Mouse (Mus musculus): ENCODE results near the gene Atxn3. TPM values are rescaled to one million over a fixed set of nuclear protein-coding genes. Genes with fewer than 3 reads are reported as not detected.
"Not testable (repeated sequence)": the region's sequence is repeated elsewhere in the genome, so short reads cannot be mapped to it uniquely, and the experiment has no call there.

Gene Atxn3
- total and polyA plus RNA-seq, 2 experiments, result 2.4 to 14.1 TPM

DNA sequence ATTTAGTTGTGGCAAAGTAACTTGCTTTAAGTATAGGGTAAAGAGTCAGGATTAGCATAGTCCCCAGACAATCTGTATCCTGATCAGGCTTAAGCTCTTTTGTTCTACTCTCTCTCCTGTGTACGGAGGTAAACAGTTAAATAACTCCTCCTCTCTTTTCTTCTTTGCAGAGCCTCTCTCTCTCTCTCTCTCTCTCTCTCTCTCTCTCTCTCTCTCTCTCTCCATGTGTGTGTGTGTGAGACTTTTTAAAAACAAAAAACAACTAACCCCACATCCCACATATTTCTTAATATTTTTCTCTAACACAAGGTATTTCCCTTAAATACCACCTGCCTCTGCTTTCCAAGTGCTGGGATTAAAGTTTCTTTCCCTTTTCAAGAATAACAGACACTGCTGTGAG, 16.5 kb upstream of the Atxn3 start:
- Histone ChIP-seq H3K4me3 (ENCODE audit: insufficient read depth, low read depth, low read length) (no peak overlapping the region), H3K27me3 (ENCODE audit: control insufficient read depth, insufficient read depth, low read length) (no peaks in the 10 kb centered on the region), H3K27ac (replicated peaks; ENCODE audit: insufficient read depth, low read depth, low read length) (no peak overlapping the region), H3K9ac (ENCODE audit: low read depth, low read length) (no peak overlapping the region), H3K4me1 (ENCODE audit: control insufficient read depth, insufficient read depth, low read length) (peaks cover 13% of the 10 kb centered on the region), H3K79me2 (ENCODE audit: control insufficient read depth, insufficient read depth, low read length) (peaks cover 25% of the 10 kb centered on the region; the same call in 1 of the 2 replicates), H3K36me3 (ENCODE audit: control insufficient read depth, insufficient read depth, low read length) (peaks cover 3% of the 10 kb centered on the region)
- TF ChIP-seq POLR2A (IDR thresholded peaks at IDR 0.05; ENCODE audit: extremely low read depth, insufficient read depth, low read length), result no peak
- no peak for TF ChIP-seq CTCF (IDR thresholded peaks at IDR 0.05; ENCODE audit: low read depth, low read length)
- 4% methylated on average over 1 of the region's 1 CpGs for WGBS
- no peak for DNase-seq (ENCODE audit: extremely low read depth, low read depth, low spot score)

DNA sequence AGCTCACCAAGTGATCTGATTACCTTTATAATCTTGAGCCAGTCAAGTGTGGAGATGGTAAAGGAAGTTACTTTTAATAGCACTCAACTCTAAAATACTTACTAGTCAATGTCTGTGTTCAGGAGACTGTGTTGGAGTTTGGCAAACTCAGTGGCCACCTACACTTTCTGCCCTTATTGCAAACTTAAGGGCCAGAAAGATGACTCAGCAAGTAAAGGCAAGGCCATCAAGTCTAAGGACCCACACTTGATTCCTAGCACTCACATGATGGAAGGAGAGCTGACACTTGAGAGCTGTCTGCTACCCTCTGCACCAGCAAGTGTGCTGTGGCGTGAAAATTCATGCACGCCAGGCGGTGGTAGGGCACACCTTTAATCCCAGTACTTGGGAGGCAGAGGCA, 14.2 kb upstream of the Atxn3 start:
- 95% methylated on average over 3 of the region's 3 CpGs for WGBS
- Histone ChIP-seq H3K27me3 (ENCODE audit: control insufficient read depth, insufficient read depth, low read length) (no peaks in the 10 kb centered on the region), H3K27ac (replicated peaks; ENCODE audit: insufficient read depth, low read depth, low read length) (no peak overlapping the region), H3K9ac (ENCODE audit: low read depth, low read length) (no peak overlapping the region), H3K4me3 (ENCODE audit: insufficient read depth, low read depth, low read length) (no peak overlapping the region), H3K4me1 (ENCODE audit: control insufficient read depth, insufficient read depth, low read length) (peaks cover 12% of the 10 kb centered on the region), H3K36me3 (ENCODE audit: control insufficient read depth, insufficient read depth, low read length) (peaks cover 18% of the 10 kb centered on the region), H3K79me2 (ENCODE audit: control insufficient read depth, insufficient read depth, low read length) (peaks cover 11% of the 10 kb centered on the region; the same call in 1 of the 2 replicates)
- TF ChIP-seq CTCF (IDR thresholded peaks at IDR 0.05; ENCODE audit: low read depth, low read length), result no peak
- no peak for TF ChIP-seq POLR2A (IDR thresholded peaks at IDR 0.05; ENCODE audit: extremely low read depth, insufficient read depth, low read length)
- DNase-seq (ENCODE audit: extremely low read depth, low read depth, low spot score), result no peak

DNA sequence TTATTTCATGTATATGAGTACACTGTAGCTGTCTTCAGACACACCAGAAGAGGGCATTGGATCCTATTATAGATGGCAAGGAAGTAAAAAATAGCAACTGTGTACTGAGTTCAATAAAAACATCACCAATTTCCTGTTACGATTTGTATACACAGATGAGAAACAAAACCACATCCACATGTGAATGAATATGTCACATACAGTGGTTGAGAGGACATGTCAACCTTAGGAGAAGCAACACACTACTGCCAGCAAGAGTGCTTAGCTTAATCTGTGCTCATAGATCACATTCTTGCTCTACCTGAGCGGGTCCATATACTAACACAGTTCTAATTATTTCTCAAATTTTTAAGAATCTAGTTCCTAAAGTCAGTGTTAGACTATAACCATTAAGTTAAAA, 13.3 kb upstream of the Atxn3 start:
- no peak for TF ChIP-seq CTCF (IDR thresholded peaks at IDR 0.05; ENCODE audit: low read depth, low read length)
- no peak for TF ChIP-seq POLR2A (IDR thresholded peaks at IDR 0.05; ENCODE audit: extremely low read depth, insufficient read depth, low read length)

DNA sequence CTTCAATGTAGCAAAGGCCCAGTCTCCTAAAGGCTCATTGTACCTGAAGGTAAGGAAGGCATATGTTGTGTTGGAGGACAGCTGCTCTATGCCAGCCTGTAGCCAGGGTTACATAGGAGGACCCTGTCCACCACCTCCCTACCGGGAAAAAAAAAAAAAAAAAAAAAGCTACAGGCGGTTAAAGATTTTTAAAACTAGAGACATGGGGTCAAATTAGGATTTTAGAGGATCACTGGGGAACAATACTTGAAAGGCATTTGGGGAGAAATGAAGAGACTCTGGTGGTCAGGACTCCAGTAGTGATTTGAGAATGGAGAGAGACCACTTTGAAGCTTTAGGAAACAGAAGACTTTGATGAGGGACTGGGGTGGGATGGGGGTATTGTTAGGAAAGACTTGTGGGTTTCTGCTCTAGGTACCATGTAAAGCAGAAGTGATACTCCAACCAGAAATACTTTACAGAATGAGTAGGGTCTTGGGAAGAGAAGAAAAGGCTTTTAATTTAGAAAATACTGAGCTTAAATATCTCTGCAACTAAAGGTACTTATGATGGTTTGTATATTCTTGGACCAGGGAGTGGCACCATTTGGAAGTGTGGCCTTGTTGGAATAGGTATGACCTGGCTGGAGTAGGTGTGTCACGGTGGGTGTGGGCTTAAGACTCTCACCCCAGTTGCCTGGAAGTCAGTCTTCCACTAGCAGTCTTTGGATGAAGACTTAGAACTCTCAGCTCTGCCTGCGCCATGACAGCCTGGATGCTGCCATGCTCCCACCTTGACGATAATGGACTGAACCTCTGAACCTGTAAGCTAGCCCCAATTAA, 1.1 kb upstream of the Atxn3 start:
- not testable (repeated sequence) for H3K9ac ChIP-seq (ENCODE audit: low read depth, low read length); H3K27me3 ChIP-seq (ENCODE audit: control insufficient read depth, insufficient read depth, low read length); H3K36me3 ChIP-seq (ENCODE audit: control insufficient read depth, insufficient read depth, low read length); H3K27ac ChIP-seq (replicated peaks; ENCODE audit: insufficient read depth, low read depth, low read length); H3K4me1 ChIP-seq (ENCODE audit: control insufficient read depth, insufficient read depth, low read length); DNase-seq (ENCODE audit: extremely low read depth, low read depth, low spot score); H3K79me2 ChIP-seq (ENCODE audit: control insufficient read depth, insufficient read depth, low read length)
- 93% methylated on average over 5 of the region's 5 CpGs for WGBS
- H3K4me3 ChIP-seq (ENCODE audit: insufficient read depth, low read depth, low read length), result 0 out of 2 replicates have a peak overlapping the region, but pooled peaks have one; percentile 21

More for the DNA sequence above, 13.3 kb upstream of the Atxn3 start:
- 88% methylated on average over 2 of the region's 2 CpGs for WGBS
- Histone ChIP-seq H3K4me3 (ENCODE audit: insufficient read depth, low read depth, low read length) (no peak overlapping the region), H3K36me3 (ENCODE audit: control insufficient read depth, insufficient read depth, low read length) (peaks cover 22% of the 10 kb centered on the region), H3K27me3 (ENCODE audit: control insufficient read depth, insufficient read depth, low read length) (no peaks in the 10 kb centered on the region), H3K4me1 (ENCODE audit: control insufficient read depth, insufficient read depth, low read length) (peaks cover 6% of the 10 kb centered on the region; the same call in 1 of the 2 replicates), H3K27ac (replicated peaks; ENCODE audit: insufficient read depth, low read depth, low read length) (no peak overlapping the region), H3K79me2 (ENCODE audit: control insufficient read depth, insufficient read depth, low read length) (peaks cover 6% of the 10 kb centered on the region; the same call in 1 of the 2 replicates), H3K9ac (ENCODE audit: low read depth, low read length) (no peak overlapping the region)
- no peak for DNase-seq (ENCODE audit: extremely low read depth, low read depth, low spot score)

DNA sequence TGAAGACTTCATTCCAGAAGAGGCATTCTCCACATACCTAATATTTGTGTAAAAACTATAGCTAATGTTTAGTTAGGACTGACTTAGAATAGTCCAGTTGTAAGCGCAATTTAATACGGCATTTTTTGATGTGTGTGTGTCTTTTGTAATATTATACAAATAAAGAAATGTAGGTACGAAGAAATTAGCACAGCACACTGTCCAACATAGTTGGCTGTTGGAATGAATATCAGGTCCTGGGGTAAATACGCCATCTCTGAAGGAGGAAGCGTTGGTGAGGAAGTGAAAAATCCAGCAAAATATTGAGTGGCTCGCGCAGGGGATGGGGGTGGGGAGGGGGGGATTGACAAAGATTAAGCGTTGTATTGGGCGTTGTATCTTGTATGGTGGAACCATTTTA, 510 bp upstream of the Atxn3 start:
- TF ChIP-seq POLR2A (IDR thresholded peaks at IDR 0.05; ENCODE audit: extremely low read depth, insufficient read depth, low read length) (no peak), CTCF (IDR thresholded peaks at IDR 0.05; ENCODE audit: low read depth, low read length) (no peak)
- Histone ChIP-seq H3K79me2 (ENCODE audit: control insufficient read depth, insufficient read depth, low read length) (peaks cover 5% of the 10 kb centered on the region; the same call in 1 of the 2 replicates), H3K27ac (replicated peaks; ENCODE audit: insufficient read depth, low read depth, low read length) (no peak overlapping the region), H3K4me3 (ENCODE audit: insufficient read depth, low read depth, low read length) (peak overlapping the region; percentile 21; the same call in 1 of the 2 replicates), H3K4me1 (ENCODE audit: control insufficient read depth, insufficient read depth, low read length) (peaks cover 9% of the 10 kb centered on the region), H3K36me3 (ENCODE audit: control insufficient read depth, insufficient read depth, low read length) (no peaks in the 10 kb centered on the region), H3K27me3 (ENCODE audit: control insufficient read depth, insufficient read depth, low read length) (no peaks in the 10 kb centered on the region), H3K9ac (ENCODE audit: low read depth, low read length) (no peak overlapping the region)
- 39% methylated on average over 9 of the region's 9 CpGs for WGBS
- no peak for DNase-seq (ENCODE audit: extremely low read depth, low read depth, low spot score)
